Mouse (Mus musculus) neutrophil, adult 65 days (primary cell): Measurements from ENCODE around the gene Mpig6b. TPM values are rescaled to one million over a fixed set of nuclear protein-coding genes. Genes with fewer than 3 reads are reported as not detected.

Source experiments
- total RNA-seq: library from RNA; stranded (reverse); gene quantifications from 2 replicates; pipeline ENCODE4 v1.2.4, GENCODE M21; 2023

The Mpig6b gene
- 0.47 TPM in 1 of 2 replicates, not detected in the other for total RNA-seq

GRCm38 (mm10) chr17:35066084-35066483, at the start of gene Mpig6b:
Mpig6b (minus strand) TSS chr17:35066184.

DNA sequence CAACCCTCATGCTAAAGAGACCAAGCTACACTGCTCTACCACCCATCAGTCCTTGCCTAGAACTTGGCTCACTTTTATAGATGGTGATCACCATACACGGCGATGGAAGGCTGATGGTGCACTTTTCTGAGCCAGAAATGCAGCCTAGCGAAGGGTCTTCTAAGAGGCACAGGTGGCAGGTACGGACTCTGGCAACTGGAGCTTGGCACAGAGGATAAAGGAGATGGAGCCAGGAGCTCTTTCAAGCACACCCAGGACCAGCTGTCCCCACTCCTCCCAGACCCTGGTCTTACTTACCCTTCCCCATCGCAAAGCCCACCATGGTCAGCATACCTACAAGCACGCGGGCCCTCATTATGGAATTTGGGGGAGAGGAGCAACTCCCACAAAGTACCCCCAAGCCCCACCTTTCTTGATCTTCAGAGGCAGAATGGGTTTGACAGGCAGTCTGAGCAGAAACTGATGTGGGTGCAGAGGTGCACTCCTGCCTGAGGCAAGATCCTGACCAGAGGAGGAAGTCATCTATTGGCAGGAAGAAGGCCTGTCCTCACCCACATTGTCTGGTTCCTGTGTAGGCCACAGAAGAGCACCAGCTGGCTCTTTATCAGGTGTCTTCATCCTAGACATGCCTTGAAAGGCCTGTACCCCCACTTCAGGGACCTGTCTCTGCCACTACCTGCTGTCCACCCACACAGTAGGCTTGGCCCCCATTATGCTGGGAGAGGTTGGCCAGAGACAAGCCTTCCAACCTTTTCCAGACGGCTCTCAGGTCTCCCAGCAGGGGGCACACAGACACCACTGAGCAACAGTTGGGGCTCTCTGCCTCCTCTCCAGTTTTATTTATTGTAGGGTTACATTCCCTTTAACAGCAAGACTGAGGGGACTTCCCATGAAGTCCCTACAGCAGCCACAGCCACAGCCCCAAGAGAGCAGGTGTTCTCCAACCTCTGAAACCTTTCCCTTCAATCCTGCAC, 49.3 kb upstream of the Mpig6b start, which contains the start of gene Ly6g5b:
Gene Ly6g5b (minus strand): TSS at position 383 of the 974 bp plus-strand sequence.

DNA sequence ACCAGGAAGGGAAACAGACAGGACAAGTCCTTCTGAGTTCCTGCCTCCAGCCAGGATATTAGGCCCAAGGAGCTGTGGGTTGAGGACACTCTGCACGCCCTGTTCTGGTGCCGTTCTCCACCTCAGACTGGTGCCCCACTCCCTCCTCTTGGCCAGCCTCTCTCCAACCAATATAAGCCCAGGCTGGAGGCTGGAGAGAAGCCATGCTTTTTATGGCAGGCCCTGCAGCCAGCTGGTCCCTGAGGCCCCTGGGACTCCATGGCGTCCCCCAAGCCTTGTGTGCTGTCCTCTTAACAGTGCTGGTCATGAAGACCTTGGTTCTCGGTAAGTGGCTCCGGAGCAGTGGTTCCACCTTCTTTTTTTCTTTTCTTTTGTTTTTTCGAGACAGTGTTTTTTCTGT, 42.1 kb upstream of the Mpig6b start, which contains the start of gene Ly6g5c:
Gene Ly6g5c (plus strand): TSS at position 183 of the 400 bp plus-strand sequence.

DNA sequence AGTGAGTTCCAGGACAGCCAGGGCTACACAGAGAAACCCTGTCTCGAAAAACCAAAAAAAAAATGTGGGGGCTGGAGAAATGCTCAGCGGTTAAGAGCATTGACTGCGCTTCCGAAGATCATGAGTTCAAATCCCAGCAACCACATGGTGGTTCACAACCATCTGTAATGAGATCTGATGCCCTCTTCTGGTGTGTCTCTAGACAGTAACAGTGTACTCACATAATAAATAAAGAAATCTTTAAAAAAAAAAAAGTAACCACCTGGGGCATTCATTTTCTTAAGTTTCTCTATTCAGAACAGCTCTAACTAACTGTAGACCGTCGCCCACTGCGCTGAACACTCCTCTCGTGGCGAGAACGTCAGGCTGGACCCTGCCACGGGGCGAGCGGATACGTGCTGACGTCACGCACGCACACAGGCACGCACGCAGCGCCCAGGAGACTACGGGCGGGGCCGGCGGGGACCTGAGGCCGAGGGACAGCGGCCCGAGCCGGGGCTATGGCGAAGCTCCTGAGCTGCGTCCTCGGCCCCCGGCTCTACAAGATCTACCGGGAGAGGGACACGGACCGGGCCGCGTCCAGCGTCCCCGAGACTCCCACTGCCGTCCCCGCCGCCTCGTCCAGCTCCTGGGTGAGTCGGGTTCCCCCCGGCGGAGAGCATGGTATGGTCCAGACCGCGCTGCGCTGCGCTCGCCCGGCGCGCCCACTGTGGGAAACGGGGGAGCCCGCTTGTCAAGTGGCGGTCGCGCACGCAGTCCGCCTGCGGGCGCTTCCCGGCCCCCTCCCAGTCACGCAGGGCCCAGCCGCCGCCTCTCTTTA, 23.1 kb upstream of the Mpig6b start, which contains the start of gene Abhd16a:
Gene Abhd16a (plus strand): TSS at position 439 of the 820 bp plus-strand sequence.

GRCm38 (mm10) chr17:35085208-35085865, 19.4 kb upstream of the Mpig6b start, which contains the start of gene Ly6g6f:
Ly6g6f (minus strand) TSS chr17:35085610.

GRCm38 (mm10) chr17:35077786-35078233, 11.8 kb upstream of the Mpig6b start, which contains the start of gene Ly6g6d:
Ly6g6d (minus strand) TSS chr17:35078065.

DNA sequence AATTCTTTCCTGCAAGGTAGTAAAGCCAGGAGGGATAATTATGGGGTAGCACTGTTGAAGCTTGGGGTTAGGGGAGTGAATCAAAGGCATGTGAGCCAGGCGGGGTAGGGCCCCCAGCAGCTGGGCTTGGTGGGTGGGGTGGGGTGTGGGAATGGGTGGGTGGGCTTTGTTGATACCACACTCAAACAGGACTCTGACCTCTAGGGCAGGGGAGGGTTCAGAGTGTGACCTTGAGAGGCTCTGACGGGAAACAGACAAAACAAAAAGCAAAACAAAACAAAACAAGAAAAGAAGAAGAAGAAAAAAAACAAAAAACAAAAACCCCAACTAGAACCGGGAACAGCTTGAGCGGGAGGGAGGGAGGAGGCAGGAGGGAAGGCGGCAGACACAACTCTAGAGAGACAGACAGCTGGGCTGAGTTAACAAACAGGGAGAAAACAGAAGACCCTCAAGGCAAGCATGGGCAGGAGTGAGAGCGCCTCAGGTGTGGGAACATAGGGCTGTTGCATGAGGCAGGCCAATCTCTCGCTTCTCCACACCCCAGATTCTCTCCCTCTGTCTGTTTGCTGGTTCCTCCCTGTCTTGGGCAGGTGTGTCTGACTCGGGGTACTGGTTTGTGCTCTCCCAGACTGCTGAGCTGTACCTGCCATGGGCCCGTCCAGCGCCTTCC, 10.7 kb upstream of the Mpig6b start, which contains the start of gene Ly6g6e:
Gene Ly6g6e (plus strand): TSS at position 396 of the 670 bp plus-strand sequence.

GRCm38 (mm10) chr17:35064951-35065947, 735 bp downstream of the Mpig6b start, which contains the start of gene Ly6g6c:
Ly6g6c (plus strand) TSS chr17:35065388.

DNA sequence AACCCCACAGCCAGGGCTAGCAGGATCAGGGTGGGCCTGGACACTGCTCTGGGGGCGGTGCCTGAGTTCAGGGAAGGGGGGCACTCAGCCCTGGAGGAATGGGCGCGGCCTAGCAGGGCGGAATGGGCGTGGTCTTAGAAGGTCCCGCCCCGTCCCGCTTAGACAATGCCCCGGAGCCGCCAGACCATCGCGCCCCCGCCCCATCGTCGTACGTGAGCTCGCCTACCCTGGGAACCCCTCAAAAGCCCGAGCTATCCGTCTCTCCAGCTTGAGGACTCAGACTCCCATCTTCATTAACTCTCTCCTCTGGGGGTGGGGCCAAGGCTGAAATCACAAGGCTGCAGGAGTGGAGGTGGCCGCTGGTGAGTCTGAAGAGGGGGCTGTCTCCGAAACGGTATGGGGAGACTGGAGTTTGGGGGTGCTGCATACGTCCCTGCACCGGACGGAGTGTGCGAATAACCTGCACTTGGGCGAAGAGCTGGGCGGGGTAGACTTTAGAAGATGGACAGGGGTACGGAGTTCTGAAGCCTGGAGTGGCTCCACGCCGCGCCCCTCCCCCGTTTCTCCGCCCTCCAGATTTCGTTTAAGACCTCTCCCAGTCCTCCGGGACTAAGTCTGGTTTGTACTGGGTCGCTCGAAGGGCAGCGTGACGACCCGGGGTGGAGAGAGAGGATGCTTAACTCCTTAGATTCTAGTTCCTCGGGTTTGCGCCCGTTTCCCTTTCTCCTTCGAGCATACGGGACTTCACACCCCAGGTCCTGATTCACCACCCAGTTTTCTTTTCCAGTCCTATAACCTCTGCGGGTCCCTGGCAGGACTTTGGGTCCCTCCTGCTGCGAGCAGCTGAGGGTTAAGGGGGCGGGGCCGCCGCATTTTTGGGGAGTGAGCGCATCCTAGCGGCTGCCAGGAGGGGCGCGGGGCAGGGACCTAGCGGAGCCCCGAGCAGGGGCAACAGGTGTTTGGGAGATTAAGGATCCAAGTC, 6.8 kb downstream of the Mpig6b start, which contains the start of gene Ddah2:
Gene Ddah2 (plus strand): TSS at position 125 of the 982 bp plus-strand sequence.

DNA sequence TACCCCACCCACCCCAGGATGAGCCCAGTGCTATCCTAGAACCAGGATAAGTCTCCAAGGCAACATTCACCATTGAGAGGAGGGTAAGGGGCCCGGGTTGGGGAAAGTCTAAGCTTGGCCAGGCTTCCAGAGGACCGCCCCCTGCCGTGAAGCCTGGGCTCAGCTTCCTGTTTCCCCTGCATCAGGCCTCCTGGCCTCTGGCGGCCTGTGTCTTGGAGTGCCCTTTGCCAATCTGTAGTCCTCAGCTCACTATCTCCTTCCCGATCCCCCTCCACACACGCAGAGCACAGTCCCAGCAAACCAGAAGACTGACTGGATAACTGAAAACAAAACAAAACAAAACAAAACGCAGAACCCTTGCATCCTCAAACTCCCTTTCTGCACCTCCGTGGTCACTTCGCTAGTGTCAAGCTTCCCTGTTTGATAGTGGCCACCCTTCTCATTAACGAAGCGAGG, 16.4 kb downstream of the Mpig6b start, which contains the start of gene Clic1:
Gene Clic1 (plus strand): TSS at position 406 of the 456 bp plus-strand sequence.

DNA sequence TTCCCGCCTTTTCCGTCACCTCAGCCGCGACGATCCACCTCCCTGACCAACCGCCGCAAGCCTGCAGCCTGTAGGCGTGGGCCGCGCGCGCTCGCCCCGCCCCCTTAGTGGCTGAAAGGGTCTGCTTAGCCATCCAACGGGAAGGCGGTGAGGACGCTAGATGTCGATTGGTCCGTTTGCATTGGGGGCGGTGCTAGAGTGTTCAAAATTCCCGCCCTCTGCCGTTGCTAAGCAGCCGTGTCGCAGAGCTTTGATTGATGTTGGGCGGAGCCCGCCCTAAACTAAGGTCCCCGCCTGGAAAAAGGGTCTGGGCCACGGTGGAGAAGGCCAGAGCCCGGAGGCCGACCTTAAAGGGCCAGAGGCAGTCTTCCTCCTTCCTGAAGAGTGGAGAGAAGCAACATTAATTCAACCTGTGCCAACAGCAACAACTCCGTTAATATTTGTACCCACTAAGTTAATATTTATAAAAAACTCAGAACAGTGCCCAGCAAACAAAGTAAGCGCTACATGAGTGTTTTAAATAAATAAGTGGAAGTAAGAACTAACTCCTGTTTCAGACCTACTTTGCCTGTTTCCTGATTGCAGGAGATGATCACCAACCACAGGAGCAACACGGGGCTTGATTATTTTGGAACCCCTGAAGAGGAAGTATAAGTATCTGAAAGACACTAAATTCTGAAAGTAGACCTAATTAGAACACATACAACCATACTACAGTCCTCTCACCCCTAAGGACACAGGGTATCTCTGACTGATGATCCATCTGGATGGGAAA, 19.1 kb downstream of the Mpig6b start, which contains the start of gene Msh5:
Gene Msh5 (minus strand): TSS at position 65 of the 775 bp plus-strand sequence.

GRCm38 (mm10) chr17:35027277-35028068, 38.5 kb downstream of the Mpig6b start, which contains the start of gene Sapcd1:
Sapcd1 (minus strand) TSS chr17:35028016.

DNA sequence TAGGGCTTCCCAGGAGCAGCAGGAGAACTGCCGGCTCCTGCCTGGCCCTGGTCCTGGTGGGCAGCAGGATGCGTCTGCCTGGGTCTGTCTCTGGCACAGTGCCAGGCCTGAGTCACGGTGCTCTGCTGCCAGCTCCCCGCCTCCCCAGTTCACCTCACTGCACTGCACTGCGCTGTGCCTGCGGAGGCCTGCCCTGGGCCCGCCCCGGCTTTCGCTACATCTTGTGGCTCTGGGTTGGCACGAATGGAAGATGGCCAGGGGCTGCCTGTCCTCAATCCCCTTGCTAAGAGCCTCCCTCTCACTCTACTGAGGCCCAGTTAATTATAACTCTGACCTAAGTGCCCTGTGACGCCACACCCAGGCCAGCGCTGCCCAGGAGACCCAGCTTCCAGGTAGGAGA, 49.6 kb downstream of the Mpig6b start, which contains the start of gene Vwa7:
Gene Vwa7 (plus strand): TSS at position 204 of the 400 bp plus-strand sequence.

